Mouse (Mus musculus): ENCODE measurements around the gene Tmem258. TPM values are rescaled to one million over a fixed set of nuclear protein-coding genes. Genes with fewer than 3 reads are reported as not detected.

Tmem258 gene
- polyA plus RNA-seq, 1 experiment, result 88.0 TPM

DNA sequence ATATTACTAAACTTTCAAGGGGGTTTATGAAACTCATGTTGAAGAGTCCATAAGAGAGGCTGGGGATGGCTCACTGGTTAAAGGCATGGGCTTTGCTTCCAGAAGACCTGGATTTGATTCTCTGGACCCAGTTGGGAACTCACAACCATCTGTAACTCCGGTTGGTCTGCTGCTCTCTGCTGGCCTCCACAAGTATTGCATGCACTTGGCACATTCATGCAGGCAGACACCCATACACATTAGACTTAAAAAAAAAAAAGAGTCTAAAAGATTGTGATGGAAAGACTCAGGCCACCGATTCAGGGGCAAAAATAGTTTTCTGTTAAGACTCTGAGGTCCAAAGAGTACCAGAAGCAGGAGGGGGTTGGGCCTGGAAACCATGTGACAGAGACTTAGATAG, 13.0 kb upstream of the Tmem258 start:
- Histone ChIP-seq H3K36me3 (ENCODE audit: control insufficient read depth, insufficient read depth, low read length) (no peaks in the 10 kb centered on the region; the same call in 1 of the 2 replicates), H3K4me3 (ENCODE audit: extremely low read depth, insufficient read depth, insufficient read length) (no peak overlapping the region), H3K4me1 (ENCODE audit: control insufficient read depth, insufficient read depth, insufficient read length) (no peaks in the 10 kb centered on the region), H3K27me3 (ENCODE audit: control insufficient read depth, insufficient read depth, low read length) (no peaks in the 10 kb centered on the region), H3K27ac (ENCODE audit: insufficient read depth, low read length) (no peak overlapping the region)
- TF ChIP-seq CTCF (IDR thresholded peaks at IDR 0.05; ENCODE audit: extremely low read depth, insufficient read depth, insufficient read length, insufficient replicate concordance), result peak; percentile 58; the same call in 1 of the 2 replicates
- TF ChIP-seq POLR2A (IDR thresholded peaks at IDR 0.05; ENCODE audit: low read depth, low read length), result no peak
- 46% methylated on average over 2 of the region's 2 CpGs for WGBS
- DNase-seq (ENCODE audit: low read depth in 1 of 2, low spot score in 2 of 2), result peak in 1 of 2 experiments; percentile 51

DNA sequence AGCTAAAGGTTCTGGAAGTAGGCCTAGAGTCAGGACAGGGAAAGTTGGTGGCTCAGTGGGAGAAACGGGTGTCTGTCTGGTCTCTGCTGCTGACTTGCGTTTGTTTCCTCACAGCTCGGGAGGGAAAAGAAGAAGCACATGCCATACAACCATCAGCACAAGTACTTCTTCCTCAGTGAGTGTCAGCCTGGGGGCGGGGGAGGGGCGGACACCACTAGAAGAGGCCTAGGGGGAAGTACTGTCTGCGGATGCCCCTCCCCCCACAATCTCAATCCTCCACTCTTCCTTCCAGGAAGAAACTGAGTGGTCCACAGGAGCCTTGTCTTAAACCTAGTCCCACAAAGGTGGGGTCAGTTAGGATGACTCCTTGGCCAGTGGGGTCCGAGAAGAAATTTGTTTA, 12.5 kb upstream of the Tmem258 start:
- no peaks in the 10 kb centered on the region; the same call in 1 of the 2 replicates for H3K36me3 ChIP-seq (ENCODE audit: control insufficient read depth, insufficient read depth, low read length)
- WGBS, result 52% methylated on average over 7 of the region's 7 CpGs
- TF ChIP-seq POLR2A (IDR thresholded peaks at IDR 0.05; ENCODE audit: low read depth, low read length) (no peak), CTCF (IDR thresholded peaks at IDR 0.05; ENCODE audit: extremely low read depth, insufficient read depth, insufficient read length, insufficient replicate concordance) (no peak)
- no peak overlapping the region for H3K4me3 ChIP-seq (ENCODE audit: extremely low read depth, insufficient read depth, insufficient read length)
- no peak for DNase-seq (ENCODE audit: low read depth in 1 of 2, low spot score in 2 of 2)
- H3K27me3 ChIP-seq (ENCODE audit: control insufficient read depth, insufficient read depth, low read length), result no peaks in the 10 kb centered on the region
- no peak overlapping the region for H3K27ac ChIP-seq (ENCODE audit: insufficient read depth, low read length)
- H3K4me1 ChIP-seq (ENCODE audit: control insufficient read depth, insufficient read depth, insufficient read length), result no peaks in the 10 kb centered on the region

DNA sequence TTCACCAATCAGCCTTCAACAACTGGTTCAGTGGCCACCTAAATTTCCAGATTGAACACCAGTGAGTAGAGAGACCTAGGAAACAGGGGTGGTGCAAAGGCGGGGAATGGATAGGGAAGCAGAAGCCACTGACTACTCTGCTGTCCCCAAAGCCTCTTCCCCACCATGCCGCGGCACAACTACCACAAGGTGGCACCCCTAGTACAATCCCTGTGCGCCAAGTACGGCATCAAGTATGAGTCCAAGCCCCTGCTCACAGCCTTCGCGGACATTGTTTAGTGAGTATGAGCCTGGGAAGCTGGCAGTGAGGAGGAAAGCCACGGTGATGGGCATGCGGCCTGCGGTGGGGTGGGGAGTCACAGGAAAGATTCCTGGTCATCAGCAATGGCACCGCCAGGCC, 9.5 kb upstream of the Tmem258 start:
- Histone ChIP-seq H3K27me3 (ENCODE audit: control insufficient read depth, insufficient read depth, low read length) (no peaks in the 10 kb centered on the region), H3K4me1 (ENCODE audit: control insufficient read depth, insufficient read depth, insufficient read length) (no peaks in the 10 kb centered on the region), H3K4me3 (ENCODE audit: extremely low read depth, insufficient read depth, insufficient read length) (no peak overlapping the region), H3K27ac (ENCODE audit: insufficient read depth, low read length) (no peak overlapping the region), H3K36me3 (ENCODE audit: control insufficient read depth, insufficient read depth, low read length) (peaks cover under 1% of the 10 kb centered on the region; the same call in 1 of the 2 replicates)
- DNase-seq (ENCODE audit: low read depth in 1 of 2, low spot score in 2 of 2), result no peak
- 97% methylated on average over 11 of the region's 11 CpGs for WGBS
- TF ChIP-seq POLR2A (IDR thresholded peaks at IDR 0.05; ENCODE audit: low read depth, low read length) (no peak), CTCF (IDR thresholded peaks at IDR 0.05; ENCODE audit: extremely low read depth, insufficient read depth, insufficient read length, insufficient replicate concordance) (no peak)

DNA sequence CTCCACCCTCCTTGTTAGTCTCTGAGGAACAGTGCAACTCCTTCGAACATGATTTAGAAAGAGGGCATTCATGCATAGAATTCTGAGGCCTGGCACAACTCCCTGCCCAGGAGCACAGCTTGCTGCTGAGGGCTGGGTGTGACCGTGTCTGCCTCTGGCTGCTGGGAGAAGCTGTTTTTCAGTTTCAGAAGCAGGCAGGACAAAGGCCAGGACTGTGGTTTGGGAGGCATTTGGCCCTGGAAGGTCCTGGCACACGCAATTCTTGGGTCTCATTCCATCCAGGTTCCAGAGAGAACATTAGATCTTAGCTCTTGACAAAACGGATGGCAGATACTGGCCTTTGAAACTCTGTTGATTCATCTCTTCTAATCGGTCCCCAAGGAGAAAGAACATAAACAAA, 8.6 kb upstream of the Tmem258 start:
- no peak for TF ChIP-seq CTCF (IDR thresholded peaks at IDR 0.05; ENCODE audit: extremely low read depth, insufficient read depth, insufficient read length, insufficient replicate concordance)
- TF ChIP-seq POLR2A (IDR thresholded peaks at IDR 0.05; ENCODE audit: low read depth, low read length), result no peak
- Histone ChIP-seq H3K36me3 (ENCODE audit: control insufficient read depth, insufficient read depth, low read length) (peaks cover 9% of the 10 kb centered on the region), H3K4me1 (ENCODE audit: control insufficient read depth, insufficient read depth, insufficient read length) (no peaks in the 10 kb centered on the region), H3K27ac (ENCODE audit: insufficient read depth, low read length) (no peak overlapping the region), H3K27me3 (ENCODE audit: control insufficient read depth, insufficient read depth, low read length) (no peaks in the 10 kb centered on the region), H3K4me3 (ENCODE audit: extremely low read depth, insufficient read depth, insufficient read length) (no peak overlapping the region)
- 88% methylated on average over 5 of the region's 5 CpGs for WGBS
- DNase-seq (ENCODE audit: low read depth in 1 of 2, low spot score in 2 of 2), result no peak

DNA sequence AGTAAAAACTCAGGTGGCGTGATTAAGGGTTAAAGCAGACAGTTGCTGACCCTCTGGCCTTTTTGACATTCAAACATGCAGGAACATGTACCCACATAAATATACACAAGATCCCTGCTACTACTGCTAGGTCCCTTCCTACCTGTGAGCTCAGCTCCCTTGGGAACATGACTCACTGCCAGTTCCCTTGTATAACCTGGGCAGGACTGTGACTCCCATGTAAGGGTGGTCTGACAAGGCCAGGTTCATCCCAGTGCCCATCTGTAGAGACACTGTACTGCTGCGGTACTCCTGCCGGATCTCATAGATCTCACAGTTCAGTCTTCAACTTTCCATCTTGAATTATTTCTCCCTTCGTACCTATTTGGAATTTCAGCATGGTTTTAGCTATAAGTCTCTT, 6.7 kb upstream of the Tmem258 start:
- Histone ChIP-seq H3K4me3 (ENCODE audit: extremely low read depth, insufficient read depth, insufficient read length) (no peak overlapping the region), H3K36me3 (ENCODE audit: control insufficient read depth, insufficient read depth, low read length) (peaks cover 14% of the 10 kb centered on the region), H3K4me1 (ENCODE audit: control insufficient read depth, insufficient read depth, insufficient read length) (no peaks in the 10 kb centered on the region), H3K27me3 (ENCODE audit: control insufficient read depth, insufficient read depth, low read length) (no peaks in the 10 kb centered on the region), H3K27ac (ENCODE audit: insufficient read depth, low read length) (no peak overlapping the region)
- DNase-seq (ENCODE audit: low read depth in 1 of 2, low spot score in 2 of 2), result no peak
- TF ChIP-seq POLR2A (IDR thresholded peaks at IDR 0.05; ENCODE audit: low read depth, low read length) (no peak), CTCF (IDR thresholded peaks at IDR 0.05; ENCODE audit: extremely low read depth, insufficient read depth, insufficient read length, insufficient replicate concordance) (no peak)
- 95% methylated on average over 4 of the region's 4 CpGs for WGBS

DNA sequence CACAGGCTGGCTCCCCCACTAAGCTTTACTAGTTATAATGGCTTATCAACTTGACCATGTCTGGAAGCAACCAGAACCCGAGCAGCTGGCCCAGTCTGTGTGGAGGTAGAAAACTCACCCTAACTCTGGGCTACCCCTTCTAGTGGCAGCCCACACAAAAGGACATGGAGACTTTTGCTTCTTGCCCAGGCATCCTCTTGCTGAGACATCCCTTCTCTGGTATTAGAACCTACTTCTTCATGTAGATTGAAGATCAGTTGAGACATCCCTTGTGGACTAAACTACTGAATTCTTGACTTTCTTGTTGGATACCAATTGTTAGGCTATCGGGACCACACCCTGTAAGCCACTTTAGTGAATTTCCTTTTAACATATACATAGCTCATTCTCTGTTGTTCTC, 5.5 kb upstream of the Tmem258 start:
- Histone ChIP-seq H3K4me3 (ENCODE audit: extremely low read depth, insufficient read depth, insufficient read length) (no peak overlapping the region), H3K27me3 (ENCODE audit: control insufficient read depth, insufficient read depth, low read length) (no peaks in the 10 kb centered on the region), H3K36me3 (ENCODE audit: control insufficient read depth, insufficient read depth, low read length) (peaks cover 14% of the 10 kb centered on the region), H3K4me1 (ENCODE audit: control insufficient read depth, insufficient read depth, insufficient read length) (no peaks in the 10 kb centered on the region; the same call in 1 of the 2 replicates), H3K27ac (ENCODE audit: insufficient read depth, low read length) (no peak overlapping the region)
- WGBS, result 89% methylated on average over 2 of the region's 2 CpGs
- TF ChIP-seq POLR2A (IDR thresholded peaks at IDR 0.05; ENCODE audit: low read depth, low read length) (no peak), CTCF (IDR thresholded peaks at IDR 0.05; ENCODE audit: extremely low read depth, insufficient read depth, insufficient read length, insufficient replicate concordance) (no peak)
- DNase-seq (ENCODE audit: low read depth in 1 of 2, low spot score in 2 of 2), result no peak

DNA sequence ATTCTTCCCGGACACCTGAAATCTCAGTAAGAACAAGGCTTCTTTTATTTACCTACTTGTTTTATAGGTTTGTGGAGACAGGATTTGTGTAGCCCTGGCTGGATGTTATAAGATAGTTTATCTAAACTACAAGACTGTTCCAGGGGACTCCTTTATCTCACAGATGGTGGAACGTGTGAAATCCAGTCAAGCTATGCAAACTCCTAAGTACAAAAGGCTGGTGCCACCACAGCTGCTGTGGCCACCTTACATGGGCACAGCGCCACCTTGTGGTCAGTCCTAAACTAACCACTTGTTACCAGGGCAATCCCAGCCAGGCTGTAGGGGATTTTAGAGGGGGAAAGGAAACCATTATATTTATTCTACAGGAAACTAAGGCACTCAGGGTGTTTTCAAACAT, 5.1 kb upstream of the Tmem258 start:
- H3K36me3 ChIP-seq (ENCODE audit: control insufficient read depth, insufficient read depth, low read length), result peaks cover 14% of the 10 kb centered on the region
- 27% methylated on average over 3 of the region's 3 CpGs for WGBS
- no peaks in the 10 kb centered on the region; the same call in 1 of the 2 replicates for H3K4me1 ChIP-seq (ENCODE audit: control insufficient read depth, insufficient read depth, insufficient read length)
- TF ChIP-seq CTCF (IDR thresholded peaks at IDR 0.05; ENCODE audit: extremely low read depth, insufficient read depth, insufficient read length, insufficient replicate concordance) (peak; percentile 83; the same call in 1 of the 2 replicates), POLR2A (IDR thresholded peaks at IDR 0.05; ENCODE audit: low read depth, low read length) (no peak)
- H3K4me3 ChIP-seq (ENCODE audit: extremely low read depth, insufficient read depth, insufficient read length), result no peak overlapping the region
- H3K27me3 ChIP-seq (ENCODE audit: control insufficient read depth, insufficient read depth, low read length), result no peaks in the 10 kb centered on the region
- no peak overlapping the region for H3K27ac ChIP-seq (ENCODE audit: insufficient read depth, low read length)
- DNase-seq (ENCODE audit: low read depth in 1 of 2, low spot score in 2 of 2), result peak in 1 of 2 experiments; percentile 68
